Mouse (Mus musculus) testis, postnatal 14 days (tissue): ENCODE measurements at regions not wholly inside any gene's neighbourhood (a gene's known extent, or its start where the extent isn't known, plus 50 kb on each side); places are given as distances from the start of the nearest gene placed in this dataset.
"Not testable (repeated sequence)": the region's sequence is repeated elsewhere in the genome, so short reads cannot be mapped to it uniquely, and the experiment has no call there.

ENCODE experiments used
- DNase-seq: peaks from one replicate; pipeline ENCODE4 v3.0.0; 2021; ENCODE audit warnings: low spot score

GRCm38 (mm10) chr14:52565606-52566005, 70.1 kb upstream of the Olfr1507 start:
- no peak for DNase-seq

- DNase-seq = not testable (repeated sequence)
Observed at GRCm38 (mm10) chr14:52556340-52556739, 60.8 kb upstream of the Olfr1507 start.

- DNase-seq = no peak
Observed at GRCm38 (mm10) chr14:52553399-52553798, 57.9 kb upstream of the Olfr1507 start.

- no peak for DNase-seq
Observed at GRCm38 (mm10) chr14:52547933-52548332, 52.4 kb upstream of the Olfr1507 start.
